Mouse (Mus musculus) liver, adult 2 months (tissue): Measurements from ENCODE around the gene Mvb12a. TPM values are rescaled to one million over a fixed set of nuclear protein-coding genes. Genes with fewer than 3 reads are reported as not detected.

Source experiments
- DNase-seq: peaks from one replicate; pipeline ENCODE4 v3.0.0-alpha.2; 2011; ENCODE audit warnings: low read depth, low spot score; ENCODE audit errors: extremely low read depth
- H3K27ac ChIP-seq: fragments of 200-500 bp; replicated peaks from 2 replicates; pipeline ENCODE4 v1.5.1; 2012; ENCODE audit warnings: low read depth, mild to moderate bottlenecking, control low read depth, inconsistent platforms, low read length; ENCODE audit not compliant: insufficient read depth
- H3K27me3 ChIP-seq: fragments of 200-500 bp; 2 replicates; pipeline ENCODE4 v1.6.1; 2012; ENCODE audit warnings: mild to moderate bottlenecking, moderate library complexity, low read length, inconsistent platforms; ENCODE audit not compliant: control insufficient read depth, insufficient read depth
- H3K36me3 ChIP-seq: fragments of 200-500 bp; 2 replicates; pipeline ENCODE4 v1.6.1; 2012; ENCODE audit warnings: low read length, inconsistent platforms; ENCODE audit not compliant: control insufficient read depth, insufficient read depth
- H3K4me1 ChIP-seq: fragments of 200-500 bp; 2 replicates; pipeline ENCODE4 v1.6.1; 2011; ENCODE audit warnings: low read length; ENCODE audit not compliant: control insufficient read depth, insufficient read depth
- H3K4me3 ChIP-seq: fragments of 200-500 bp; 2 replicates; pipeline ENCODE4 v1.5.1; 2011; ENCODE audit warnings: low read depth, mild to moderate bottlenecking, control low read depth, low read length, moderate library complexity; ENCODE audit not compliant: insufficient read depth
- H3K79me2 ChIP-seq: fragments of 200-500 bp; 2 replicates; pipeline ENCODE4 v1.6.1; 2012; ENCODE audit warnings: inconsistent platforms, mild to moderate bottlenecking, low read length, moderate library complexity; ENCODE audit not compliant: control insufficient read depth, insufficient read depth
- H3K9ac ChIP-seq: fragments of 200-500 bp; 2 replicates; pipeline ENCODE4 v1.6.1; 2012; ENCODE audit warnings: low read depth, mild to moderate bottlenecking, control low read depth, inconsistent platforms, low read length
- CTCF ChIP-seq: fragments of 200-500 bp; IDR thresholded peaks from 2 replicates; pipeline ENCODE4 v1.5.1; 2011; ENCODE audit warnings: low read depth, low read length, control low read depth
- POLR2A ChIP-seq: fragments of 200-500 bp; IDR thresholded peaks from 2 replicates; pipeline ENCODE4 v1.6.1; 2011; ENCODE audit warnings: low read length, control low read depth; ENCODE audit not compliant: insufficient read depth; ENCODE audit errors: extremely low read depth
- WGBS: fragments of 180-500 bp; shearing (Covaris S2); methylation state at CpG from one replicate; pipeline ENCODE4 v1.1.7; 2018; 5-methylcytosine and 5-hydroxymethylcytosine counted together
- polyA plus RNA-seq: library from polyadenylated mRNA; depleted of rRNA; stranded (reverse); fragments of >200 nt; gene quantifications from 2 replicates; pipeline ENCODE4 v1.2.3, GENCODE M21; 2012
- total RNA-seq: library from RNA; depleted of rRNA; stranded (reverse); fragments of >200 nt; gene quantifications from 2 replicates; pipeline ENCODE4 v1.2.3, GENCODE M21; 2014

Mvb12a gene
- total and polyA plus RNA-seq, 2 experiments: 98.9 to 164 TPM

DNA sequence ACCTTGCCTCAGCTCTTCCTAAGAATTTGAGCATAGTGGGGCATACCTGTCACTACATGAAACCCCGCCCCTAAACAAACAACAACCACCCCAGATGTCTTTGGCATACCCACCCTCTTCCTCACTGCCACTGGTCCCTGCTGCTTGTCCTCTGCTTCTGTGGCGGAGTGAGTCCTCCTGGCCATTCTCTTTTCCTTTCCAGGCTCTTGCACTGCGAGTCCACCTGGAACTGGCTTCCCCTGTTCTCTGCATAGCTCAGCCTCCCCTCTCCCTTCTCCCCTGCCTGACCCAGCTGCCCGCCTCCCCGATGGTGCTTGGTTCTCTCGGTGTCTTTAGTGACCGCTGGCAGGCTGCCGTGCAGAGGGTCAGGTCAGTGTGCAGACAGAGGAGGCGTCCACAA, 1.0 kb downstream of the Mvb12a start:
- H3K79me2 ChIP-seq: peaks cover 3% of the 10 kb centered on the region; the same call in 1 of the 2 replicates
- no peak for DNase-seq
- H3K4me3 ChIP-seq: no peak overlapping the region; the same call in 1 of the 2 replicates
- H3K4me1 ChIP-seq: peaks cover 4% of the 10 kb centered on the region; the same call in 1 of the 2 replicates
- 52% methylated on average over 9 of the region's 9 CpGs for WGBS
- H3K9ac ChIP-seq: no peak overlapping the region
- TF ChIP-seq POLR2A (no peak), CTCF (no peak)
- H3K27ac ChIP-seq: no peak overlapping the region
- H3K27me3 ChIP-seq: no peaks in the 10 kb centered on the region
- H3K36me3 ChIP-seq: peaks cover 2% of the 10 kb centered on the region; the same call in 1 of the 2 replicates

- Histone ChIP-seq H3K36me3 (peaks cover 2% of the 10 kb centered on the region; the same call in 1 of the 2 replicates), H3K79me2 (peaks cover 3% of the 10 kb centered on the region; the same call in 1 of the 2 replicates), H3K27me3 (no peaks in the 10 kb centered on the region), H3K4me3 (no peak overlapping the region), H3K9ac (no peak overlapping the region), H3K4me1 (peaks cover 4% of the 10 kb centered on the region; the same call in 1 of the 2 replicates), H3K27ac (no peak overlapping the region)
- WGBS: 94% methylated on average over 11 of the region's 11 CpGs
- TF ChIP-seq CTCF (no peak), POLR2A (no peak)
- DNase-seq: no peak
Observed at GRCm38 (mm10) chr8:71545053-71545452, 2.3 kb downstream of the Mvb12a start.

- H3K4me1 ChIP-seq: peaks cover 4% of the 10 kb centered on the region; the same call in 1 of the 2 replicates
- 95% methylated on average over 7 of the region's 7 CpGs for WGBS
- H3K27ac ChIP-seq: no peak overlapping the region
- no peaks in the 10 kb centered on the region for H3K27me3 ChIP-seq
- TF ChIP-seq POLR2A (no peak), CTCF (no peak)
- DNase-seq: no peak
- H3K79me2 ChIP-seq: peaks cover 3% of the 10 kb centered on the region; the same call in 1 of the 2 replicates
- H3K4me3 ChIP-seq: no peak overlapping the region
- H3K36me3 ChIP-seq: peaks cover 2% of the 10 kb centered on the region; the same call in 1 of the 2 replicates
- H3K9ac ChIP-seq: no peak overlapping the region
Observed at GRCm38 (mm10) chr8:71547590-71547989, 4.9 kb downstream of the Mvb12a start.

DNA sequence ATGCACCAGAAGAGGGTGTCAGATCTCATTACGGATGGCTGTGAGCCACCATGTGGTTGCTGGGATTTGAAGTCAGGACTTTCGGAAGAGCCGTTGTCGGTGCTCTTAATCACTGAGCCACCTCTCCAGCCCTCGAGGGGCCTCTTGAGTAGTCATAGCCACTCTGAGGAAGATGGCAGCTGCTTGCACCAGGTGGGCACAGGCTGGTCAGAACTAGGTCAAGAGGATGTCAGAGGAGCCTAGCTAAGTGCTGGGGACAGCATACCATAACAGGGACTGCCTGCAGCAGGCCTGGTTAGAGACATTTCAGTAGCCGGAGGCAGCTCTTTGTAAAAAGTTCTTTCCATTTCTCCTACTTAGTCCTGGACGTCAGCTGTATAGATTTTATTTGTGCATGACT, 8.0 kb downstream of the Mvb12a start:
- TF ChIP-seq CTCF: no peak
- TF ChIP-seq POLR2A: no peak
- Histone ChIP-seq H3K27me3 (no peaks in the 10 kb centered on the region), H3K36me3 (peaks cover 2% of the 10 kb centered on the region; the same call in 1 of the 2 replicates), H3K27ac (no peak overlapping the region), H3K4me3 (no peak overlapping the region), H3K9ac (no peak overlapping the region), H3K79me2 (no peaks in the 10 kb centered on the region), H3K4me1 (no peaks in the 10 kb centered on the region)
- 82% methylated on average over 7 of the region's 7 CpGs for WGBS
- DNase-seq: no peak

- Histone ChIP-seq H3K4me3 (no peak overlapping the region), H3K79me2 (no peaks in the 10 kb centered on the region), H3K36me3 (no peaks in the 10 kb centered on the region; the same call in 1 of the 2 replicates), H3K27me3 (no peaks in the 10 kb centered on the region), H3K27ac (no peak overlapping the region), H3K4me1 (no peaks in the 10 kb centered on the region), H3K9ac (no peak overlapping the region)
- TF ChIP-seq CTCF: no peak
- TF ChIP-seq POLR2A: no peak
- WGBS: 70% methylated on average over 6 of the region's 6 CpGs
- DNase-seq: no peak
Observed at GRCm38 (mm10) chr8:71552770-71553169, 10.0 kb downstream of the Mvb12a start.

DNA sequence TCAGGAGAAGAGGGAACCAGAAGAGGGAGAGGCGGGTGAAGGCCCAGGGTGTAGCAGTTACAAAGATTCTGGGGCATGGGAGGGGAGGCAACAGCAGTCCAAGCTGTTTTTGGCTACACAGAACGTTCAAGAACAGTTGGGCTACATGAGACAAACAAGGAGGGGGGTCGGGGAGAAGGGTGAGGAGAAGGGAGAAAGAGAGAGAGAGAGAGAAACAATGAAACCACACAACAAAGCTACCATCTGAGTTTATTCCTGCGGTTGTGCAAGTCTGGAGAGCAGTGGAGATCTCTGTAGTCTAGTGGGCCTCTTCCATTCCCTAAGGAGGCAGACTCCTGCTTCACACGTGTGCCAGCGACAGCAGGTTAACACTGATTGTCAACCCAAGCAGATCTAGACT, 11.3 kb downstream of the Mvb12a start:
- Histone ChIP-seq H3K79me2 (no peaks in the 10 kb centered on the region), H3K4me3 (no peak overlapping the region), H3K36me3 (no peaks in the 10 kb centered on the region), H3K27me3 (peaks cover 6% of the 10 kb centered on the region), H3K9ac (no peak overlapping the region), H3K4me1 (peaks cover 5% of the 10 kb centered on the region; the same call in 1 of the 2 replicates), H3K27ac (no peak overlapping the region)
- TF ChIP-seq POLR2A (no peak), CTCF (no peak)
- WGBS: 76% methylated on average over 6 of the region's 6 CpGs
- DNase-seq: no peak
